Mouse (Mus musculus) stomach, postnatal 0 days (tissue): ENCODE measurements around the gene Gm11492. TPM values are rescaled to one million over a fixed set of nuclear protein-coding genes. Genes with fewer than 3 reads are reported as not detected.

Experiments used
- ATAC-seq: fragments of 200-750 bp; cut with Nextera tagmentation; 2 replicates; pipeline ENCODE4 v1.8.0; 2017; ENCODE audit not compliant: low FRiP score, low TSS enrichment
- DNase-seq: peaks from one replicate; pipeline ENCODE4 v3.0.0-alpha.2; 2016; ENCODE audit warnings: low spot score
- H3K27ac ChIP-seq: fragments of 300-500 bp; sonication (generic); replicated peaks from 2 replicates; pipeline ENCODE4 v1.5.1; 2014; ENCODE audit warnings: mild to moderate bottlenecking, control low read depth
- H3K27me3 ChIP-seq: fragments of 300-500 bp; sonication (generic); 2 replicates; pipeline ENCODE4 v1.6.1; 2014; ENCODE audit warnings: low read length; ENCODE audit not compliant: control insufficient read depth, insufficient read depth
- H3K36me3 ChIP-seq: fragments of 300-500 bp; sonication (generic); 2 replicates; pipeline ENCODE4 v1.6.1; 2014; ENCODE audit warnings: low read length, mixed read lengths; ENCODE audit not compliant: control insufficient read depth, insufficient read depth
- H3K4me1 ChIP-seq: fragments of 300-500 bp; sonication (generic); replicated peaks from 2 replicates; pipeline ENCODE4 v1.6.1; 2014; ENCODE audit warnings: antibody characterized with exemption; ENCODE audit not compliant: control insufficient read depth, insufficient read depth
- H3K4me2 ChIP-seq: fragments of 300-500 bp; sonication (generic); replicated peaks from 2 replicates; pipeline ENCODE4 v1.6.1; 2014; ENCODE audit warnings: low read depth, mild to moderate bottlenecking, control low read depth, moderate library complexity
- H3K4me3 ChIP-seq: fragments of 300-500 bp; sonication (generic); 2 replicates; pipeline ENCODE4 v1.5.1; 2014; ENCODE audit warnings: low read depth, low read length, control low read depth
- H3K9ac ChIP-seq: fragments of 300-500 bp; sonication (generic); 2 replicates; pipeline ENCODE4 v1.6.1; 2014; ENCODE audit warnings: mild to moderate bottlenecking, low read length, control low read depth, mixed read lengths
- H3K9me3 ChIP-seq: fragments of 300-500 bp; sonication (generic); 2 replicates; pipeline ENCODE4 v1.6.1; 2016; ENCODE audit warnings: low read length; ENCODE audit not compliant: control insufficient read depth
- CTCF ChIP-seq: IDR thresholded peaks from 2 replicates; pipeline ENCODE4 v1.5.1; 2016; ENCODE audit warnings: antibody characterized with exemption, low read depth, mild to moderate bottlenecking, moderate library complexity
- EP300 ChIP-seq: optimal IDR thresholded peaks from 2 replicates; pipeline ENCODE3; 2016; ENCODE audit warnings: antibody characterized with exemption
- WGBS: fragments of 180-500 bp; shearing (Covaris S2); extraction: QIAGEN DNeasy Blood & Tissue Kit; methylation state at CpG from one replicate; pipeline ENCODE4 v1.1.7; 2014; 5-methylcytosine and 5-hydroxymethylcytosine counted together
- polyA plus RNA-seq: library from polyadenylated mRNA; unstranded; fragments of >200 nt; fragmentation: Nextera tagmentation; extraction: Ambion mirVana; gene quantifications from 2 replicates; pipeline ENCODE4 v1.2.1, GENCODE M21; 2015

Gene Gm11492
- polyA plus RNA-seq, 1 experiment from 2014 or later = not detected

DNA sequence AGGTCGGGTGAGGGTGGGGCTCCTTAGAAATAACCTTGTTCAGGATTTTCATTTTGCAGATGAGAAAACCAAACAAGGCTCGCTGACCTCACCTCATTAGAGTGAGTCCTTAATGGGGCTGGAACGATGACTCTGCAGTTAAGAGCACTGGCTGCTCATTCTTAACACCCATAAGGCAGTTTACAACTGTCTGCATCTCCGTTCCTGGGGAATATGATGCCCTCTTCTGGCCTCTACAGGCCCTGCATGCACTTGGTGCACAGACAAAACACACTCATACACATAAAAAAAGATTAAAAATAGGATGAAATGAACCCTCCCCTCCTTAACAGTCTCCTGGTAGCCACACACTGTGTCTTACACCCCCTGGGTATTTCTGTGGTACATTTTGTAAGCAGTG, 38.5 kb upstream of the Gm11492 start:
- TF ChIP-seq CTCF (peak; percentile 50), EP300 (no peak)
- Histone ChIP-seq H3K27ac (no peak overlapping the region), H3K27me3 (no peaks in the 10 kb centered on the region), H3K36me3 (no peaks in the 10 kb centered on the region), H3K4me2 (no peak overlapping the region), H3K9me3 (no peaks in the 10 kb centered on the region), H3K4me1 (no peaks in the 10 kb centered on the region), H3K4me3 (no peak overlapping the region), H3K9ac (no peak overlapping the region)
- WGBS = 54% methylated on average over 4 of the region's 4 CpGs
- ATAC-seq (no peak), DNase-seq (no peak)

- Histone ChIP-seq H3K27ac (no peak overlapping the region), H3K36me3 (no peaks in the 10 kb centered on the region), H3K4me3 (no peak overlapping the region), H3K4me2 (no peak overlapping the region), H3K9me3 (no peaks in the 10 kb centered on the region), H3K4me1 (no peaks in the 10 kb centered on the region), H3K9ac (no peak overlapping the region), H3K27me3 (no peaks in the 10 kb centered on the region)
- DNase-seq = no peak
- TF ChIP-seq CTCF (peak; percentile 37; the same call in 1 of the 2 replicates), EP300 (no peak)
- 57% methylated on average over 6 of the region's 6 CpGs for WGBS
- ATAC-seq = no peak
Measured at GRCm38 (mm10) chr11:87531695-87532094, 34.8 kb upstream of the Gm11492 start.

GRCm38 (mm10) chr11:87542285-87542684, 24.2 kb upstream of the Gm11492 start:
- H3K9ac ChIP-seq = no peak overlapping the region
- H3K4me2 ChIP-seq = no peak overlapping the region
- H3K27ac ChIP-seq = no peak overlapping the region
- no peaks in the 10 kb centered on the region for H3K27me3 ChIP-seq
- DNase-seq (no peak), ATAC-seq (no peak)
- TF ChIP-seq CTCF (no peak), EP300 (no peak)
- no peak overlapping the region for H3K4me3 ChIP-seq
- H3K9me3 ChIP-seq = no peaks in the 10 kb centered on the region
- no peaks in the 10 kb centered on the region for H3K4me1 ChIP-seq
- WGBS = 44% methylated on average over 8 of the region's 8 CpGs
- H3K36me3 ChIP-seq = no peaks in the 10 kb centered on the region

DNA sequence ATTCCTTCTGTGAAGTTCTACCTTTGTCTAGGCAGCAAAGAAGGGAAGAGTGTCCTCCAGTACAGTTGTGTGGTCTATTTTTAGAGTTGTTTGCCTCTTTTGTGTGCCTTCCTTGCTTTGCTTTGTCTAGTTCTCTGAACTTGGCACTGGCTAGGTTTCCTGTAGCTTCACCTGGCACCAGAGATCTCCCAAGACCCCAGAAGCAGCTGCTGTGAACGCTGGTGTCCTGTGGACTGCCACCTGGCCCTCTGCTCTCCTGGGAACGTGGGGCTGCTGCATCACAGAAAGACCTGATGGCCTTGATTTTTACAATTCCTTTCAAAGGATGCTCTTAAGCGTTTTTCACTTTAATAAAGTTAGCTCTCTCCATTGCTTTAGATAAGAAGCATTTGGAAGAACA, 23.5 kb upstream of the Gm11492 start:
- no peak overlapping the region for H3K4me3 ChIP-seq
- no peak overlapping the region for H3K9ac ChIP-seq
- no peak for ATAC-seq
- 58% methylated on average over 3 of the region's 3 CpGs for WGBS
- H3K9me3 ChIP-seq = no peaks in the 10 kb centered on the region
- TF ChIP-seq EP300 (no peak), CTCF (no peak)
- no peak overlapping the region for H3K27ac ChIP-seq
- H3K27me3 ChIP-seq = no peaks in the 10 kb centered on the region
- H3K4me1 ChIP-seq = no peaks in the 10 kb centered on the region
- H3K36me3 ChIP-seq = no peaks in the 10 kb centered on the region
- H3K4me2 ChIP-seq = no peak overlapping the region
- no peak for DNase-seq

DNA sequence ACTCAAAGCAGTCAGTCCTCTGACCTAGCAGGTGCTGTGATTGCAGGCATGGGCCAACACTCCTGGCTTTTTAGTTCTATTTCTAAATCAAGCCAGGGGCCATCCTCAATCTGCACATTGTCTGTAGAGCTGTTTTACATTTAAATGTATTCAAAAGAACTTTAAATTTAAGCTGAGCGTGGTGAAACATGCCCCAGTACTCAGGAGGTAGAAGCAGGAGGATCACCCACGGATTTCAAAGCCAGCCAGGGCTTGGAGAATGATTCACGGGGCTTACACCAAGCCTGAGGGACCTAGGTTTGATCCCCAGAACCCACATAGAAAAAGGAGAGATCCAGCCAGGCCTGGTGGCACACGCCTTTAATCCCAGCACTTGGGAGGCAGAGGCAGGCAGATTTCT, 13.1 kb upstream of the Gm11492 start:
- H3K9ac ChIP-seq = no peak overlapping the region

DNA sequence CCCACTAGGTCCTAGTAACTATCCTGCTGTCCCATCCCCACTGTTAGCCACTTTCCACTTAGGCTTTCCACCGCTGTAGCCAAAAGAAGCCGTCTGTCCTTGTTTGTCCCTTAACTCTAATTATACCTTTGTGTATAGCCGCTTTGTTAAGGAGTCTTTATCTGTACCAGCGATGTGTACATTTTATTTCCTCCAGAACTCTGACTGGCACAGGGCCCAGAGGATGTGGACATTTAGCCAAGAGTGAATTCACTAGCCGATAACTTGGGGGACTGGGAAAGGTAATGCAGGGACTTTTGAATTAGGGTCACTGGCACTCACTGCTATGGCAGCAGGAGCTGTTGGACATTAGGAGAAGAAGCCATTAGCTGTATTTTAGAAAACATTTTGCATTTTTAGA, 12.1 kb upstream of the Gm11492 start:
- Histone ChIP-seq H3K36me3 (no peaks in the 10 kb centered on the region), H3K27me3 (no peaks in the 10 kb centered on the region), H3K9ac (no peak overlapping the region), H3K4me3 (no peak overlapping the region), H3K9me3 (no peaks in the 10 kb centered on the region), H3K4me1 (0 out of 2 replicates have a peak, but pooled peaks cover 4% of the 10 kb centered on the region), H3K27ac (peak overlapping the region; percentile 45; the same call in 1 of the 2 replicates), H3K4me2 (no peak overlapping the region)
- ATAC-seq = peak; percentile 71
- TF ChIP-seq EP300 = no peak
- no peak for TF ChIP-seq CTCF
- peak; percentile 83 for DNase-seq
- 22% methylated on average over 5 of the region's 5 CpGs for WGBS

More for the DNA sequence above, 13.1 kb upstream of the Gm11492 start:
- H3K27me3 ChIP-seq = no peaks in the 10 kb centered on the region
- DNase-seq = no peak
- H3K9me3 ChIP-seq = no peaks in the 10 kb centered on the region
- H3K4me2 ChIP-seq = no peak overlapping the region
- TF ChIP-seq EP300 (no peak), CTCF (no peak)
- H3K36me3 ChIP-seq = no peaks in the 10 kb centered on the region
- H3K4me3 ChIP-seq = no peak overlapping the region
- 0 out of 2 replicates have a peak, but pooled peaks cover 4% of the 10 kb centered on the region for H3K4me1 ChIP-seq
- no peak for ATAC-seq
- WGBS = 86% methylated on average over 4 of the region's 4 CpGs
- H3K27ac ChIP-seq = no peak overlapping the region
